In the genomic region with DNA sequence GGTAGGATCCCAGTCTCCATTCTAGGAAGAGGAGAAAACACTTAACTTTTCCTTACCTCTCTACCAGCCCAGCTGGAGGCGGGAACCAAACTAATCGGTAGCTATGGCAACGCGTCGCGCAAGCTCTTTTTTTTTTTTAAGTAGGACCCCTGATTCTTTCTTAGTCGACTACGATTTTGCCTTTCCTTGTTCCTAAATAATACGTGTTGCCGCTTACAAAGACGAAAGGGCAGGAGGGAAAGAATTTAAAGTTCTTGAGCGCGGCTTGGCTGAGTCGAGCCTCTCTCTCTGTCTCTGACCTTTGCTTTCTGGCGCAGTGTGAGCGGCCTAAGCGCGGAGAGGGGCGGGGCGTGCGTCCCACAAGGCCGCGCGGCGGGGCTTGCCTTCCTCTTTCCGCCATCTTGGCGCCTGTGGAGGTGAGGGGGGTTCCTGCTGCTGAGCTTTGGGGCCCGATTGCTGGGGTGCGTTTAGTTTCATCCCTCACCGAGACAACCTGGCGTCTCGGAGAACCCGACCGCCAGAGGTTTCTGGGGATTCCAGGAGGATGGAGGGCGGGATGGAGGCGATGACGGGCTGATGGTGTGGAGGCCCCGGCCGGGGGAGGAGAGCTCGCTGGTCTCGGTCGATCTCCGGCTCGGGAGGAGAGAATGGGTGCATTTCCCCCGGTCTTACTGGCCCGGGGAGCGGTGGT, we compare ENCODE assay signal across 8 mouse cellular contexts. TPM values are rescaled to one million over a fixed set of nuclear protein-coding genes. Genes with fewer than 3 reads are reported as not detected.
DNase-seq lines count a peak whose midpoint lies in the region; ATAC-seq lines count a peak whose summit lies in the region.

A gene (minus strand): TSS at position 124 of the 691 bp plus-strand sequence.
A gene (plus strand): TSS at position 359 of the 691 bp plus-strand sequence.

- ATAC-seq in inflammation-experienced regulatory T-cells, adult 6 months = peak; percentile 88
- ATAC-seq in megakaryocyte-erythroid progenitor cell, adult 5-6 weeks (replicated peaks; ENCODE audit: low FRiP score, low TSS enrichment, poor library complexity, severe bottlenecking) = peak; percentile 93

- intact Hi-C loops in gastrocnemius, postnatal 14 days (cut with DNase I; ENCODE audit: low total_unique reads) = no loop called here
- intact Hi-C loops in left cerebral cortex, postnatal 10 days (cut with DNase I) = no loop called here

- DNase-seq in adipocyte (ENCODE audit: low spot score) = peak; percentile 96
- peak; percentile 92 for DNase-seq in embryo, embryonic 10 days (ENCODE audit: low spot score)
- DNase-seq in gastrocnemius, postnatal 14 days = peak; percentile 87
- peak; percentile 82 to 93 for DNase-seq in left cerebral cortex, postnatal 10 days (ENCODE audit: extremely low spot score in 1 of 2, low spot score in 2 of 2)
- DNase-seq in right cerebral cortex, postnatal 25 days = peak; percentile 89
- peak; percentile 84 to 85 for DNase-seq in urinary bladder, postnatal 4 days (ENCODE audit: low spot score in 2 of 2)

RNA-seq across cellular contexts. Expression of the first gene that starts in this region (rescaled TPM):
- 1 to 10 TPM; 1.9 to 2.2 TPM for total RNA-seq in gastrocnemius, postnatal 14 days (2021)
- polyA plus RNA-seq in inflammation-experienced regulatory T-cells, adult 6 months (2017; shearing (Covaris generic)) = 1 to 10 TPM in 2 of 3 experiments, under 1 TPM in 1; 0.86 to 2.4 (median 1.4) TPM
- total RNA-seq in left cerebral cortex, postnatal 10 days (2021) = 1 to 10 TPM; 6.0 to 9.7 TPM
- total RNA-seq in megakaryocyte-erythroid progenitor cell, adult 5-6 weeks (2014; fragmentation: Nextera tagmentation) = 1.4 TPM in 1 of 2 replicates, not detected in the other
- total RNA-seq in megakaryocyte-erythroid progenitor cell, adult 5-6 weeks (2017) = 0.04 and 0.89 TPM in 2 replicates

RNA-seq across cellular contexts. Expression of the second gene that starts in this region (rescaled TPM):
- 100 to 1,000 TPM; 304 to 324 TPM for total RNA-seq in gastrocnemius, postnatal 14 days (2021)
- polyA plus RNA-seq in inflammation-experienced regulatory T-cells, adult 6 months (2017; shearing (Covaris generic)) = 1,000 to 10,000 TPM; 1,095 to 1,593 (median 1,512) TPM
- 100 to 1,000 TPM; 258 to 270 TPM for total RNA-seq in left cerebral cortex, postnatal 10 days (2021)
- total RNA-seq in megakaryocyte-erythroid progenitor cell, adult 5-6 weeks (2014; fragmentation: Nextera tagmentation) = 3,282 and 3,383 TPM in 2 replicates
- 1,974 and 2,153 TPM in 2 replicates for total RNA-seq in megakaryocyte-erythroid progenitor cell, adult 5-6 weeks (2017)

Comparison
In these comparisons a context has a peak if more than half of its experiments do, and no peak if none do; other contexts are left out.
1. Peak in every context shown above with its lines: DNase-seq and ATAC-seq.
2. RNA of the second gene that starts in this region (total RNA-seq): 1,974 to 3,383 TPM in megakaryocyte-erythroid progenitor cell, adult 5-6 weeks; 304 to 324 TPM in gastrocnemius, postnatal 14 days and 258 to 270 TPM in left cerebral cortex, postnatal 10 days; every median in the first group is over 4 times any median in the second.